ENCODE assay signal across 11 mouse cellular contexts in genomic region chr8:58217885-58218284, GRCm38 (mm10).
"Had no signal": no experiment of that assay in that cellular context is flagged by ENCODE, and none has a peak within 500 bp of the region (broad histone marks: within the 10 kb centered on the region; RNA-seq: fewer than 3 reads in every experiment).

No protein-coding gene starts in this region.

- ATAC-seq: liver, postnatal 0 days; midbrain, embryonic 15.5 days had no signal

- H3K9me3 ChIP-seq: limb, embryonic 12.5 days; liver, embryonic 13.5 days; midbrain, embryonic 10.5 days; midbrain, embryonic 15.5 days; neural tube, embryonic 13.5 days had no signal

- H3K9ac ChIP-seq: limb, embryonic 12.5 days; liver, embryonic 13.5 days; liver, postnatal 0 days; midbrain, embryonic 15.5 days; neural tube, embryonic 13.5 days had no signal

- H3K36me3 ChIP-seq: limb, embryonic 12.5 days; liver, embryonic 13.5 days; midbrain, embryonic 10.5 days; midbrain, embryonic 15.5 days; neural tube, embryonic 13.5 days had no signal

- H3K4me3 ChIP-seq: layer of hippocampus, adult 2 months; limb, embryonic 12.5 days; liver, embryonic 13.5 days; midbrain, embryonic 10.5 days; midbrain, embryonic 15.5 days; neural tube, embryonic 13.5 days had no signal

- DNase-seq: kidney, postnatal 25 days; liver; liver, embryonic 13.5 days; liver, postnatal 0 days; thymus, postnatal 4 days had no signal

- H3K4me1 ChIP-seq: limb, embryonic 12.5 days; liver, embryonic 13.5 days; midbrain, embryonic 10.5 days; midbrain, embryonic 15.5 days; neural tube, embryonic 13.5 days had no signal

- H3K4me2 ChIP-seq: limb, embryonic 12.5 days; liver, embryonic 13.5 days; midbrain, embryonic 15.5 days; neural tube, embryonic 13.5 days had no signal

- H3K27ac ChIP-seq: layer of hippocampus, adult 2 months; limb, embryonic 12.5 days; liver, embryonic 13.5 days; midbrain, embryonic 10.5 days; midbrain, embryonic 15.5 days; neural tube, embryonic 13.5 days; stomach, postnatal 0 days had no signal

- H3K27me3 ChIP-seq: limb, embryonic 12.5 days; liver, embryonic 13.5 days; midbrain, embryonic 15.5 days; neural tube, embryonic 13.5 days had no signal
